Comparison of ENCODE assay signal across 7 mouse cellular contexts in genomic region chr1:75393139-75393538, GRCm38 (mm10). TPM values are rescaled to one million over a fixed set of nuclear protein-coding genes. Genes with fewer than 3 reads are reported as not detected.
DNase-seq lines count a peak whose midpoint lies in the region; ATAC-seq and TF ChIP-seq lines count a peak whose summit lies in the region.

No protein-coding gene starts in this region.

- TF ChIP-seq CTCF in layer of hippocampus, adult 2 months (conservative IDR thresholded peaks at IDR 0.05), result no peak

- intact Hi-C loops in gastrocnemius, postnatal 14 days (cut with DNase I; ENCODE audit: low total_unique reads), result no loop called here

- H3K4me3 ChIP-seq in layer of hippocampus, adult 2 months, result peak overlapping the region; percentile 20

- no peak for ATAC-seq in inflammation-experienced regulatory T-cells, adult 6 months

- H3K27ac ChIP-seq in layer of hippocampus, adult 2 months, result peak overlapping the region; percentile 74

- peak; percentile 85 for DNase-seq in Muller cell, postnatal 12 days (ENCODE audit: inconsistent ontology term)
- DNase-seq in cerebellum, adult 18-20 months, result peak; percentile 93 to 95
- peak; percentile 88 for DNase-seq in gastrocnemius, postnatal 14 days
- DNase-seq in layer of hippocampus, adult 2 months (ENCODE audit: low spot score in 2 of 2), result peak; percentile 50 to 59
- no peak for DNase-seq in kidney, postnatal 14 days
- no peak for DNase-seq in natural killer cell, adult 2 months (ENCODE audit: low spot score in 2 of 2)

RNA-seq across cellular contexts. Expression of gene Speg, which starts 18.0 kb away (rescaled TPM):
- 100 to 1,000 TPM; 167 to 173 TPM for total RNA-seq in gastrocnemius, postnatal 14 days (2021)
- total RNA-seq in layer of hippocampus, adult 2 months (2021), result 100 to 1,000 TPM; 168 to 179 TPM
- under 1 TPM in 1 of 3 experiments, not detected in 2; 0.34 TPM for polyA plus RNA-seq in inflammation-experienced regulatory T-cells, adult 6 months (2017; shearing (Covaris generic))

RNA-seq across cellular contexts. Expression of gene Des, which starts 33.0 kb away (rescaled TPM):
- 1,000 to 10,000 TPM; 1,553 to 1,562 TPM for total RNA-seq in gastrocnemius, postnatal 14 days (2021)
- under 1 TPM; 0.88 to 1.00 TPM for total RNA-seq in layer of hippocampus, adult 2 months (2021)
- polyA plus RNA-seq in inflammation-experienced regulatory T-cells, adult 6 months (2017; shearing (Covaris generic)), result under 1 TPM in 1 of 3 experiments, not detected in 2; 0.64 TPM

RNA-seq across cellular contexts. Expression of gene Gmppa, which starts 42.6 kb away (rescaled TPM):
- 10 to 100 TPM; 34.5 to 38.7 TPM for total RNA-seq in gastrocnemius, postnatal 14 days (2021)
- total RNA-seq in layer of hippocampus, adult 2 months (2021), result 10 to 100 TPM; 72.9 to 76.0 TPM
- 10 to 100 TPM; 44.2 to 67.2 (median 62.7) TPM for polyA plus RNA-seq in inflammation-experienced regulatory T-cells, adult 6 months (2017; shearing (Covaris generic))

RNA-seq across cellular contexts. Expression of gene Asic4, which starts 57.1 kb away (rescaled TPM):
- total RNA-seq in gastrocnemius, postnatal 14 days (2021), result not detected
- total RNA-seq in layer of hippocampus, adult 2 months (2021), result 1 to 10 TPM; 5.5 to 7.1 TPM
- polyA plus RNA-seq in inflammation-experienced regulatory T-cells, adult 6 months (2017; shearing (Covaris generic)), result not detected

Comparison
In these comparisons a context has a peak if more than half of its experiments do, and no peak if none do; other contexts are left out.
1. DNase-seq: peak in Muller cell, postnatal 12 days (single experiment), cerebellum, adult 18-20 months (2 of 2), gastrocnemius, postnatal 14 days (single experiment) and layer of hippocampus, adult 2 months (2 of 2); none in kidney, postnatal 14 days (single experiment) and natural killer cell, adult 2 months (0 of 2).
2. RNA of gene Des, which starts 33.0 kb away (total RNA-seq): 1,553 to 1,562 TPM in gastrocnemius, postnatal 14 days; 0.88 to 1.00 TPM in layer of hippocampus, adult 2 months; every median in the first group is over 100 times any median in the second.